Mouse (Mus musculus): Measurements from ENCODE around the gene Zfp947. TPM values are rescaled to one million over a fixed set of nuclear protein-coding genes. Genes with fewer than 3 reads are reported as not detected.
A peak's percentile ranks its signal among the peaks of the same experiment; 100 is the strongest.
"Not testable (repeated sequence)": the region's sequence is repeated elsewhere in the genome, so short reads cannot be mapped to it uniquely, and the experiment has no call there.

Zfp947 gene
- polyA plus RNA-seq (2014; fragmentation: Nextera tagmentation; extraction: Ambion mirVana) = 2.0 and 2.1 TPM in 2 replicates

- H3K27me3 ChIP-seq (ENCODE audit: control insufficient read depth, insufficient read depth, low read length); H3K36me3 ChIP-seq (ENCODE audit: control insufficient read depth, insufficient read depth, low read length); H3K27ac ChIP-seq (ENCODE audit: low read depth, low read length); H3K9me3 ChIP-seq (ENCODE audit: control insufficient read depth, low read length); H3K4me1 ChIP-seq (ENCODE audit: control insufficient read depth, insufficient read depth, low read length): not testable (repeated sequence)
- peak; percentile 84 for ATAC-seq (ENCODE audit: insufficient read depth, low FRiP score, low TSS enrichment)
- H3K9ac ChIP-seq (ENCODE audit: low read length) = peak within 1 kb of the TSS; percentile 64
- H3K4me2 ChIP-seq (ENCODE audit: low read depth) = peak within 1 kb of the TSS; percentile 44
- under 1% methylated on average over 16 of the region's 16 CpGs for whole genome bisulfite sequencing
- DNase-seq (ENCODE audit: low spot score) = peak; percentile 42
- peak within 1 kb of the TSS; percentile 44 for H3K4me3 ChIP-seq (ENCODE audit: low read depth, low read length)
Measured at GRCm38 (mm10) chr17:22165722-22166294, at the start of gene Zfp947. Gene Zfp947, minus strand, starts transcription at chr17:22166190.

- 12% methylated on average over 3 of the region's 3 CpGs for WGBS
- Histone ChIP-seq H3K9ac (ENCODE audit: low read length) (peak overlapping the region; percentile 64), H3K4me2 (ENCODE audit: low read depth) (peak overlapping the region; percentile 44), H3K4me3 (ENCODE audit: low read depth, low read length) (peak overlapping the region; percentile 44)
- H3K9me3 ChIP-seq (ENCODE audit: control insufficient read depth, low read length); DNase-seq (ENCODE audit: low spot score); H3K27ac ChIP-seq (ENCODE audit: low read depth, low read length); H3K36me3 ChIP-seq (ENCODE audit: control insufficient read depth, insufficient read depth, low read length); H3K27me3 ChIP-seq (ENCODE audit: control insufficient read depth, insufficient read depth, low read length); H3K4me1 ChIP-seq (ENCODE audit: control insufficient read depth, insufficient read depth, low read length): not testable (repeated sequence)
- ATAC-seq (ENCODE audit: insufficient read depth, low FRiP score, low TSS enrichment) = peak; percentile 66
Measured at GRCm38 (mm10) chr17:22165304-22165703, 686 bp downstream of the Zfp947 start.

- H3K4me2 ChIP-seq (ENCODE audit: low read depth); H3K4me1 ChIP-seq (ENCODE audit: control insufficient read depth, insufficient read depth, low read length); H3K36me3 ChIP-seq (ENCODE audit: control insufficient read depth, insufficient read depth, low read length); H3K27ac ChIP-seq (ENCODE audit: low read depth, low read length); H3K27me3 ChIP-seq (ENCODE audit: control insufficient read depth, insufficient read depth, low read length); H3K9ac ChIP-seq (ENCODE audit: low read length); H3K9me3 ChIP-seq (ENCODE audit: control insufficient read depth, low read length); DNase-seq (ENCODE audit: low spot score); H3K4me3 ChIP-seq (ENCODE audit: low read depth, low read length); ATAC-seq (ENCODE audit: insufficient read depth, low FRiP score, low TSS enrichment): not testable (repeated sequence)
- 74% methylated on average over 2 of the region's 4 CpGs for WGBS
Measured at GRCm38 (mm10) chr17:22153951-22154350, 12.0 kb downstream of the Zfp947 start.

GRCm38 (mm10) chr17:22118770-22119169 lies 47.2 kb downstream of the Zfp947 start:
- Histone ChIP-seq H3K4me1 (ENCODE audit: control insufficient read depth, insufficient read depth, low read length) (no peaks in the 10 kb centered on the region), H3K4me2 (ENCODE audit: low read depth) (no peak overlapping the region), H3K9ac (ENCODE audit: low read length) (no peak overlapping the region), H3K27me3 (ENCODE audit: control insufficient read depth, insufficient read depth, low read length) (no peaks in the 10 kb centered on the region), H3K27ac (ENCODE audit: low read depth, low read length) (no peak overlapping the region), H3K9me3 (ENCODE audit: control insufficient read depth, low read length) (no peaks in the 10 kb centered on the region), H3K4me3 (ENCODE audit: low read depth, low read length) (no peak overlapping the region), H3K36me3 (ENCODE audit: control insufficient read depth, insufficient read depth, low read length) (no peaks in the 10 kb centered on the region)
- DNase-seq (ENCODE audit: low spot score) (no peak), ATAC-seq (ENCODE audit: insufficient read depth, low FRiP score, low TSS enrichment) (no peak)

Other genes with a start within 250 kb of the Zfp947 start
- 23.4 and 26.4 TPM in 2 replicates for gene Zfp942, start 203.7 kb downstream of the Zfp947 start, polyA plus RNA-seq (2014; fragmentation: Nextera tagmentation; extraction: Ambion mirVana)
- 21.3 and 21.6 TPM in 2 replicates for gene Zfp943, start 203.6 kb downstream of the Zfp947 start, polyA plus RNA-seq (2014; fragmentation: Nextera tagmentation; extraction: Ambion mirVana)
- 3.0 and 3.2 TPM in 2 replicates for gene Zfp994, start 59.4 kb upstream of the Zfp947 start, polyA plus RNA-seq (2014; fragmentation: Nextera tagmentation; extraction: Ambion mirVana)
- gene CT030661.1, start 148.6 kb upstream of the Zfp947 start, polyA plus RNA-seq (2014; fragmentation: Nextera tagmentation; extraction: Ambion mirVana) = 11.9 and 12.8 TPM in 2 replicates
- gene Zfp944, start 195.2 kb upstream of the Zfp947 start, polyA plus RNA-seq (2014; fragmentation: Nextera tagmentation; extraction: Ambion mirVana) = 14.5 and 17.7 TPM in 2 replicates
- gene Zfp758, start 195.3 kb upstream of the Zfp947 start, polyA plus RNA-seq (2014; fragmentation: Nextera tagmentation; extraction: Ambion mirVana) = 8.9 and 9.8 TPM in 2 replicates